Mouse (Mus musculus): Measurements from ENCODE around the gene Casp8.
"Not testable (repeated sequence)": the region's sequence is repeated elsewhere in the genome, so short reads cannot be mapped to it uniquely, and the experiment has no call there.

Casp8 gene

DNA sequence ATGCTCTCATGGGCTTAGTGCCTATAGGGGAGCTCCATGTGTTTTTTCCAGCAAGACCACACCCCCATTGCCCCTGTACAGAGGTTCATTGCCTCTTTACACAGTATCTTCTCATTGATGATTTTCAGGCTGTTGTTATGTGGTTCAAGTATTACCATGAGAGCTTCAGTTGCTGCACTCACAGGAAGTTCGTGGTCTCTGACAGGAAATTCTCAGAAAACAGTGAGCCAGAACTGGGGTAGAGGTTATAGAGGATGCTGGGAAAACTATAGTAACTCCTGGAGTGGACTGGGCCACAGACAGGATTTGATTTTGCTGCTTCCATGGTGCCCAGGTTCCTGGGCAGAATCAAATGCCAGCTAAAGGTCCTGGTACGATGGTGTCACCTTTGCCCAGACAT, 2.2 kb downstream of the Casp8 start:
- in situ Hi-C loops (cut with MboI, MseI): loop anchor here (25.0 kb wide), 1 partner anchor 690 kb away; the partner anchor contains the start of gene Fzd7

DNA sequence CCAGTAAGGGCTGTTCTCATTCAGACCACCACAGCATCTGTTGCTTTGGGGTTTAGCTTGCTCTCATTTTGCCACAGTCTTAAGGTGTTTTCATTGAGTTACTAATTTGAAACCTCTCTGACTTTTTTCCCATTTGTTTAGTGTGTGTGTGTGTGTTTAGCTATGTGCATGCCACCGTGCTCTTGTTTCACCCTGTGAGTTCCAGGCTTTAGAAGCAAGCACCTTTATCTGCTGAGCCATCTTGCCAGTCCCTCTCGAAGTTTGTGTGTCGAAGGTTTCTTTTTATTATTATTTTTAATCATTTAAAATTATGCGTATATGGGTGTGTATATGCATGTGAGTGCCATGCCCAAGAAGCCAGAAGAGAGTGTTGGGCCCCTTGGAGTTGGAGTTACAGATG, 3.7 kb downstream of the Casp8 start:
- in situ Hi-C loops (cut with MboI, MseI): loop anchor here (25.0 kb wide), 1 partner anchor 688 kb away; the partner anchor contains the start of gene Fzd7

DNA sequence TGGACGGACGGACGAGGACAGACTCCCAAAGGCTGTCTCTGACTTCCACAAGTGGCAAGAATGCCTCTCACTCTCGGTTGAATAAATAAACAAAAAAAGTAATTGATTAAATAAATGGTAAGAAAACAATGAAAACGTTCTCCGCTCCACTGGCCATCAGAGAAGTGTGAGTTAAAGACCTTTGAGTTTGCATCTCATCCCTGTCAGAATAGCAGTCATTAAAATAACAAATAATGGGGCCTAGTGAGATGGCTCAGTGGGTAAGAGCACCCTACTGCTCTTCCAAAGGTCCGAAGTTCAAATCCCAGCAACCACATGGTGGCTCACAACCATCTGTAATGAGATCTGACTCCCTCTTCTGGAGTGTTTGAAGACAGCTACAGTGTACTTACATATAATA, 5.5 kb downstream of the Casp8 start:
- in situ Hi-C loops (cut with MboI, MseI): loop anchor here (5.0 kb wide), 1 partner anchor 73 kb away; no protein-coding TSS in a partner anchor

DNA sequence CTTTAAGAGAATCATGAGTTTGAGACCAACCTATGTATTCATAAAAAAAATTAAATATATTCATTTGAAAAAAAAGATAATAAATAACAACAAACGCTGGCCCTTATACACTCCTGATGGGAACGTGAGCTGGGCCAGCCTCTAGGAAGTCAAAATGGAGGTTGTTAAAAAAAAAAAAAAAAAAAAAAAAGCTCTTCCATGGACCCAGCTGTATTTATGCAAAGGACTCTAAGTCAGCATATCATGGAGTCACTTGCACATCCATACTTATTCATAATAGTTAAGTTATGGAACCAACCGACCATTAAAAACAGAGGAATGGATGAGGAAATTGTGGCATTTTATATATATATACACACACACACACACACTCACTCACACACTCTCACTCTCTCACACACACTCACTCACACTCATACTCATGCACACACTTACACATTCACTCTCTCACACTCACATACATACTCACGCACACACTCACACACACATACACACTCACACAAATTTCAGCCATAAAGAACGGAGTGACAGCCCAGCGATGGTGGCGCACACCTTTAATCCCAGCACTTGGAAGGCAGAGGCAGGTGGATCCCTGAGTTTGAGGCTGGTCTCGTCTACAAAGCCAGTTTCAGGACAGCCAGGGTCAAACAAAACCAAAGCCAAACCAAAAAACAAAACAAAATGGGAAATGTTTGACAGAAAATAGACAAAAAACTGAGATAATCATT, 6.5 kb downstream of the Casp8 start:
- in situ Hi-C loops (cut with MboI, MseI): loop anchor here (5.0 kb wide), 1 partner anchor 74 kb away; no protein-coding TSS in a partner anchor

DNA sequence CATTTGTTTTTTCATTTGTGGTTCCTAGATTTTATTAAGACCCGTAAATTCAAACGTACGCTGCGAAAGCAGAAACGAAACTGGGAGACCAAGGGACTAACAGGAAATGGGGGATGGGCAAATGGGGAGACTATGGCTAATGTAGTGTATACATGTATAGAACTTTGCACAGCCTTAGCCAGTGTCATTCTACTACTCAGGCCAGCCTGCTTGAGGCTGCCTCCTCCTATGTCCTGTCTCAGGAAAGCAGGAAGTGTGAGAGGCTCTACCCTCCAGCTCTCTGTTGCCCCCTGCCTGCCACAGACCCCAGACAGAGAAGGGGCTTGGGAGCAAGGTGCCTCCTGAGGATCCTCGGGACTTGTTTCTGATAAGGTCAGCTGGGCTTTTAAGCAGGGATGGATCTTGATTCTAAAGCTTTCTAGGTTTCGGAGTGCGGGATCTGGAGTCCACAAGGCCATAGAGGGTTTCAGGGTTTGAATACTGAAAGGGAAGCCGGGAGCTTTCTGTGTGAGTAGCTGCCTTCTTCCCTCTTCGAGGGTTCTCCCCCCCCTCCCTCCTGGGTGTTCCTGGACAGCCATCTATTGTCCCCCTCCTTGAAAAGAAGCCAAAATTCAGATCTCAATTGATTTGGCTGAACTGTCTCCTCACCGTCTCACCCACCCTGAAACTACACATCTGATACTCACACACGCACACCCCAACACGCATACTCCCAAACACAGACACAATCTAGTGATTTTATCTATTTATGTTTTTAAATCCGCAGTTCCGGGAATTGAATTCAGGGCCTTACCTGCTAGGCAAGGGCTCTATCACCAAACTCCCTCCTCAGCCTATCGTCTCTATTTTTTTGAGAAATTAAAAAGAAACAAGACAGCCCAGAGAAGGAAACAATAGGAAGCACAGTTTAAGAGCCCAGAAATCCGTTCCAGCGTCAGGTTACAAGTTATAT, 7.4 kb downstream of the Casp8 start:
- in situ Hi-C loops (cut with MboI, MseI): loop anchor here (5.0 kb wide), 1 partner anchor 75 kb away; no protein-coding TSS in a partner anchor

DNA sequence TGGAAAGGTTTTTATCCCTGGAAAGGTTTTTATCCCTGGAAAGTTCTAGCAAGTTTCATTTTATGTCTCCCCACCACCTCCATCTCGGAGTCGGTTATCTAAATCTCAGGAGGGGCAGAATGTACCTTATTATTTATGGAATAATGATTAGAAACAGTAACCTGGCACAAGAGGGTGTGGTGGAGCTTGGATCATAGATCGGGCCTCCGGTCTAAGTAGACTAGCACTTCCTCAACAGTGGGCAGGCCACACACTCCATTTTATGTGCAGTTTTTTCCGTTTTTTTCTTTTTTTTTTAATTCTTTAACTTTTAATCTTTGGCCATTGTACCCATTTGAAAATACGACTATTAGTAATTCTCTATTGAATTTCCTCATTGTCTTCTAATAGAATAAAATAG, 8.4 kb downstream of the Casp8 start:
- in situ Hi-C loops (cut with MboI, MseI): loop anchor here (5.0 kb wide), 1 partner anchor 76 kb away; no protein-coding TSS in a partner anchor

DNA sequence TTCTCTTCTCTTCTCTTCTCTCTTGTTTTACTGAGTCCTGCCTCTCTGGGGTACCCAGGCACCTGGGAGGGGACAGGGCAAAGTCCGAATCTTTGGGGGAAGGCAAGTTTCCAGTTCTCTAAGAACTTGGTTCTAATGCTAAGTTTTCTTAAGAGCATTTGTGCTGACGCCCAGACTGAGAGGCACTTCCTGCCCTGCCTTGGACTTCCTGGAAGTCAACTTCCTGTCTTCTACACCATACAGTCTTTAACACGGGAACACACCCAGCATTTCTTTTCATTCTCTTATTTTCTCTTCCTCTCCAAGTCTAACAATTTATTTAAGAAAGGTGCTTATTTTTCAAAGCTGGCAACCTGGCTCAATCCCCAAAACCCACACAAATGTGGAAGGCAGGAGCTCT, 11.5 kb downstream of the Casp8 start:
- in situ Hi-C loops (cut with MboI, MseI): no loop called here

DNA sequence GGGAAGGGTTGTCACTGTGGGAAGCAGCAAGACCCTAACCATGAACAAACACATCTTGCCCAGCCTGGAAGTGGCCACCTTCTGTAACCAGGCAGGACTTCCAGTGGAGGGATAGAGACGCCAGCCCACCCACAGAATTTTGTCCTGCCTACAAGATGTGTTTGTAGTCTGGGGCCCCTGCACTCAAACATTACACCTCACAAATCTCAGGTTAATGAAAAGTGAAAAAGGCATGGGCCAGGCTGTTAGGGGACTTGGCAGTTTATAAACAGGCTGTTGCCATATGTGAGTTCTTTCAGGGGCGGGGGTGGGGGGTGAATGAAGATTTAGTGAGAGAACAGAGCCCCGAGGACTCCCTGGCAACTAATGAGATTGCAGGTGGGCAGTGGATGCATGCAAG, 31.1 kb downstream of the Casp8 start:
- in situ Hi-C loops (cut with MboI, MseI): no loop called here

DNA sequence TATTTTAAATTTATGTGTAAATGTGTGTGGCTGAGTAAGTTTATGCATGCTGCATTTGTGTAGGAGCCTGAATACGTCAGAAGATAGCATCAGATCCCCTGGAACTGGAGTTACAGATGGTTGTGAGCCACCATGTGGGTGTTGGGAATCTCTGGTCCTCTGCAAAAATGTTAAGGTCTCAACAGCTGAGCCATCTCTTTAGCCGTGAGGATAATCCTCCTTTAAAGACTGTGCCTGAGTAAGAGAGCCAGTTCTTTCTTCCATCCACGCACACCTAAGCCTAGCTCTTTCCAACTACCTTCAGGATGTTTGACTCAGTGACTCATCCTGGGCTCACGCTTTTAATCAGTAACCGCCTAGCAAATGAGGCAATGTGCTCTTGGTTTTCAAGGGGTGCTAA, 35.6 kb downstream of the Casp8 start:
- in situ Hi-C loops (cut with MboI, MseI): no loop called here

DNA sequence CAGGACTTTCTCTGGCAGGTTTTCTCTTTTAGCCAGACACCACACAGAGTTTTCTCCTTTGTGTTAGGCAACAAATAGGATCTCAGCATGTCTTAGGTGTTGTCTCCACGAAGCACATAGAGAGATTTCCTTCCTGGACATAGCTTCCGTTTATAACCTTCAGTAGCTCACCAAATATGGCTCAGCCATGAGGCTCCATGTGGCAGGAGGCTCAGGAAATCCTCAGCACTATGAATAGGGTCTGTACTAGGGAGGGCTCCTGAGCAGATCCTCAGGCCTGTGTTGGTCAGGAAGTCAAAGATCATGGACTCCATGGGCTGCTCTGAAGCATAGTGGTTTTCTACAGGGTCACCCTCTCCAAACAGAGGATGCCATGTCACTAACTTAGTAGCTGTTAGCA, 37.0 kb downstream of the Casp8 start:
- in situ Hi-C loops (cut with MboI, MseI): no loop called here

DNA sequence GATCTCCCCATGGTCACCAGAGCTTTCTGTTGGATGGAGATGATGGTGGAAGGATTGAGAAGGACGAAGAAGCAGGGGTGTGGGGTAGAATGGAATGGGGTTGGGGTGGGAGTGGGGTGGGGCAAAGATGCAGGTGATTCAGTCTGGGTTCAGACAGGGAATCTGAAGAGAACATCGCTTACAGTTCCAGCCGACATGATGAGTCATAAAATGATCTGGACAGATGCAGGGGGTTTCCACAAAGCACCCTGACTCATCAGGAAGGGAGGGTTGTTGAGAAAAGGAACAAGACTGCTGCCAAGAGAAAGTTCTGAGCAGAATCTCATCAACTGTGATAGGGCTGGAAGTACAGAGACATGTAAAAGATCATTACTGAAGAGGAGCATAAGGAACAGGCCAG, 61.6 kb downstream of the Casp8 start:
- in situ Hi-C loops (cut with MboI, MseI): not testable (repeated sequence)

DNA sequence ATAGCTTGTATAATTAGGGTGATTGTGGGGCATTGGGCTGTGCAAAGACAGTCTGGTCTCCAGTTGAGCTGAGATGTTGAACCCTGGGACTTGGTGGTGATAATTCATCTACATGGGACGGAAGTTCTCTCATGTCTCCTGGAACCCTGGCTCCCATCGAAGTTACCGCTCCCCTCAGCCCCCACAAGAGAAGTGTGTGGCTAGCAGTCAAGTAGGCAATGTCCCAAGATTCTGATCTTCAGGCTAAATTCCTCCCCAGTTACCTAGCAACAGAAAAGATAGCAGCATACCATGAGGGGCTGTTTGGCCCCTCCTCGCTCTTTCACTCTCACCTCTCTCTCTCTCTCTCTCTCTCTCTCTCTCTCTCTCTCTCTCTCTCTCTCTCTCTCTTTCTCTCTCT, 64.0 kb downstream of the Casp8 start:
- in situ Hi-C loops (cut with MboI, MseI): not testable (repeated sequence)

DNA sequence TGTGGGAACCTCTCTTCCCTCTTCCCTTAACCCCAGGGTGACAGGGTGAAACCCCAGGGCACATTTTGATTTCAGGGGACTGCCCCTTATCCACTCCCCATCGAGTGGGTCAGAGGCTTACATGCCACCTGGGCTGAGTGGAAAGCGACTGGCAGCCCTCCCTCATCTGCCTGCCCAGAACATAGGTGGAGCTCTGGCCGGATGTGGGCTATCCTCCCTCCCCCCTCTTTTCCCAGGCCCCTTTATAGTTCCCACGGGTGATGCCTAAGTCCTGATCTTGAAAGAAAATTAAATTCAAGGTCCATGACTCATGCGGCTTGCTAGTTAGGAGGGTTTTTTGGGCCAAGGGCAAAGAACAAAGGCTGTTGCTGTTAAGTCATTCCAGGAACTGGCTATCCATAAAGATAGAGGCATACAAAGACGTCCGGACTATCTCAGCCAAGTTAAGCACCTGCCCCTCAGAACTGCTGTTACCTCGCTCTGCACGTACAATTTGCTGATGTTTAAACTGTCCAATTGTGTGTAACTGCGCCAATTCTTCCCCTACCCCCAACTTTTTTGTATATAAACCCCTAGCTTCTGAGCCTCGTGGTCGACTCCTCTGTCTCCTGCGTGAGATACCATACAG, 64.7 kb downstream of the Casp8 start:
- in situ Hi-C loops (cut with MboI, MseI): loop anchor here (5.0 kb wide), 1 partner anchor 37 kb away; no protein-coding TSS in a partner anchor

DNA sequence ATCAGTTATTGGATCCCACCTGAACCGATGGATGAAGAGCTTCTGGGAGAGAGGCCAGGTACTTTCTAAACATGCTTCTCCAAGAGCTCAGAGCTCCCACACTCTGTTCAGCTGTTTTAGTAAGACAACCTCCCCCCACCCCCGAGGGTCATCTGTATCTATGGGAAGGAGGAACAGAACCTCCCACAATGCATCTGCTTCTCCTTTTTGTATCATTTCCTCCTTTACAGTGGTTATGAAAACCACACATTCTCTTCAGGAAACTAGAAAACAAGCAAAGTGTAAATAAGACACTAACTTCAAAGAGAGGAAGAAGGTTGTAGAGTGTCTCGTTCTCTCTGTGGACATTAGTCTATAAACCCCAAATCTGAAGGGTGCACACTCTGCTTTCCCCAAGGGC, 65.4 kb downstream of the Casp8 start:
- in situ Hi-C loops (cut with MboI, MseI): loop anchor here (5.0 kb wide), 1 partner anchor 37 kb away; no protein-coding TSS in a partner anchor

DNA sequence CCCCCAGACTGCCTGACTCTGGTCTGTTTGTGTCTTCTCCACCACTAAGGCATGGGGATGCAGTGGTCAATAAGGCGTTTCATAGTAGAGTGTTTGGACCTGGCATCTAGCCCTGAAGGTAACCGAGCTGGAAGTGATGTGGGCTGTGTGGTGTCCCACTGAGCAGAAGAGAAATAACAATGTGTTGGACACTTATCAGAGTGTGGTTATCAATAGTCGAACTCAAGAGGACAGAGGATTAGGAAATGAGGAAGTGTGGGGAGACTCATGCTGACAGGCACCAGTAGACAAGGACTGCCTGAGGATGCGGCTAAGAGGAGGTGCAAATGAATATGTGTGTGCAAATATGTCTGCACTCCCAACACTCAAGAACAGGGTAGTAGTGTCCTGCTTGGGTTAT, 81.3 kb downstream of the Casp8 start:
- in situ Hi-C loops (cut with MboI, MseI): not testable (repeated sequence)

DNA sequence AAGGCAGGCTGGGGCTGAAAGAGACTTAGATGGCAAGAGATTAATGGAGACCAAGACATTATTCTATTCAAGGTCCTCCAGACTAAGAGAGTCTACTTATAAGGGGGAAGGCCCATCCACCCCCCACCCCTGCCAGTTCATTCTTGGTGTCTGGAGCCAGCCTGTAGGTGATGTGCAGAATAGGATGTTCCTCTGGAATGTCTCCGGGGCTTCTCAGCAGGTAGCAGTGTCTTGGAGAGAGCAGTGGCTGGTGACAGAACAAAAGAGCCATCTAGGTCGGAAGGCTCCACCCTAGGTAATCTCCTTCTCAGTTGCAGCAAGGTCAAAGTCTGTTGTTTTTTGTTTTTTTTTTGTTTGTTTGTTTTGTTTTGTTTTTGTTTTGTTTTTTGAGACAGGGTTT, 84.1 kb downstream of the Casp8 start:
- in situ Hi-C loops (cut with MboI, MseI): not testable (repeated sequence)

DNA sequence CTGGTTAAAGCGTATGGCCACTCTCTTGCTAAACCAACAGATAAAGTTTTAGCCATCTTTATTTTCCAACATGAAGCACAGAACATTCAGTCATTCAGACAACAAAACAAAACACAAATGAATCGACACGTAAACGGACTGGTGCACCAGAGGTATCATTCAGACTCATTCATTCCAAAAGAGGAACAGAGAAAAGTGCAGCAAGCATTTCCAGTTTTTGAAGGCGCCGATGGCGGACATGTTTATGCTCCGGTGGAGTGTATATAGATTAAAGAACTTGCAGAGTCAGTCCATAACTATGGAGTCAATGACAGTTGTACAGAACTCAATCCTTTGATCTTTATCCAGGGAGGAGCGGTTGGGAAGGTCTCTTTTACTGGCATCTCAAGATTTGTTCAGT, 88.1 kb downstream of the Casp8 start:
- in situ Hi-C loops (cut with MboI, MseI): not testable (repeated sequence)

DNA sequence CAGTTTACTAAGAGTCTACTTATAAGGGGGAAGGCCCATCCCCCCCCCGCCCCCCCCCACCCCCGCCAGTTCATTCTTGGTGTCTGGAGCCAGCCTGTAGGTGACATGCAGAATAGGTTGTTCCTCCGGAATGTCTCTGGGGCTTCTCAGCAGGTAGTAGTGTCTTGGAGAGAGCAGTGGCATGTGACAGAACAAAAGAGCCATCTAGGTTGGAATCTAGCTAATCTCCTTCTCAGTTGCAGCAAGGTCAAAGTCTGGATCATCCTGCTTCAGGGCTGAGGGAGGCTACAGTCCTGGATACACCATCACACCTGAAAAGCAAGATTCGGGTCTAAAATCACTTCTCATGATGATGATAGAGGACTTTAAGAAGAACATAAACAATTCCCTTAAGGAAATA, 90.5 kb downstream of the Casp8 start:
- in situ Hi-C loops (cut with MboI, MseI): no loop called here

DNA sequence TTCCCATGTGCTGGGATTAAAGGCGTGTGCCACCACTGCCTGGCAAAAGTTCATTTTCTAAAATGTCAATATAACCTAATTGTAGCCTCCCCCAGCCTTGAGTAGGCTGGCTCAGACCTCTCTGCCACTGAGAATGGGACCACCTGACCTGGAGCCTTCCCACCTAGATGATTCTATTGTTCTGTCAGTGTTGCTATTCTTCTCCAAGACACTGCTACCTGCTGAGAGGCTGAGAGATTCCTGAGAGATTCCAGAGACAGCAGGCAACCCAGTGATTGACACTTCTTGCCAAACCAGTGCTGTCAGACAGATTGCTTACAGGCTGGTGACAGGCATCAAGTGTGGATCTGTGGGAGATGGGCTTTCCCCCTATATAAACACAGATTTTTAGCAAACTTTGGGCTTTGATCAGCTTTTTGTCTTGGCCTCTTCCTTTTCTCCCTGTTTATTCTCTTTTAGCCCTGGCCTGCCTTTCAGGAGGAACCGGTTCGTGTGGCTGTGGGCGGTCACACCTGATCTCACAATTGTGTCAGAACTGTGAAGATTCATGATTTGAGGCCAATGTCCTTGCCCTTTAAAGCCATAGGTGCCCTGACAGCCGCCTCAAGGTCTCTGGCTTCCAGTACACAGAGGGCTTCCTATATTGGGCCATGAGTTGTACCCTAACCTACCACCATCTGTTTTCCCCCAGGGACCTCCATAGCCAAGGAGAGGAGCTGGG, 94.8 kb downstream of the Casp8 start:
- in situ Hi-C loops (cut with MboI, MseI): loop anchor here (5.0 kb wide), 1 partner anchor 198 kb away; no protein-coding TSS in a partner anchor

DNA sequence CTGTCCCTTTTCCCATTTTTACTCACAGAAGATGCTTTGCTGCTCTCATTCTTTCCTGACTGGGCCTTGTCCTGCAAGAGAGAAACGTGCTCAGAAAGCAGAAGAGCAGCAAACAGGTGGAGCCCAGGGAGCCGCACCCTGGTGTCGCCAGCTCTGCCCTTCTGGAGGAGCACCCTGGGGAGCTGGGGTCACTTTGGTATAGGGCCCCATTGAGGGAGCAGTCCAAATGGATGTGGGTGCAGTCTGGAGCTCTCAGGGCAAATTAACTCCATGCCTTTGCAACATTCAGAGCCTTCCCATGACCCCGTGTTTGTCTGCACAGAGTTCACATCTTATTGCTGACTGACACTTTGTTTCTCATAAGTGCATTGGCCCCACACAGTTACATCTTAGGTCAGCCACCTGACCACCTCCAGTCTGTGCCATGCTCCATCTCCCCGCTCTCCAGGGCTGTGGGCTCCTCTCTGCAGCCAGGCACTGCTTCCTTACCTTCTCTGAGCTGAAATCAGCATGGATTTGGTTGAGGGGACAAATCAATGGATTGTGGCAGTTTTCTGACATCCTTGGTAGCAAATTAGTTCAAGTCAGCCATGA, 95.6 kb downstream of the Casp8 start:
- in situ Hi-C loops (cut with MboI, MseI): loop anchor here (5.0 kb wide), 1 partner anchor 198 kb away; no protein-coding TSS in a partner anchor

All from T-helper 2 cell (primary cell).